Mouse (Mus musculus): Measurements from ENCODE around the gene Rpl27. TPM values are rescaled to one million over a fixed set of nuclear protein-coding genes. Genes with fewer than 3 reads are reported as not detected.
"Not testable (repeated sequence)": the region's sequence is repeated elsewhere in the genome, so short reads cannot be mapped to it uniquely, and the experiment has no call there.

The Rpl27 gene
- polyA plus RNA-seq, 1 experiment, result 2,812 TPM

- TF ChIP-seq MYOG (IDR thresholded peaks at IDR 0.05; ENCODE audit: control insufficient read depth, extremely low read depth, insufficient read length) (no peak), CEBPB (IDR thresholded peaks at IDR 0.05; ENCODE audit: low read depth) (no peak), CTCF (IDR thresholded peaks at IDR 0.05; ENCODE audit: control insufficient read depth, insufficient read depth, insufficient read length) (no peak), MYOD1 (IDR thresholded peaks at IDR 0.05; ENCODE audit: control insufficient read depth, insufficient read length, low read depth) (no peak), USF1 (IDR thresholded peaks at IDR 0.05; ENCODE audit: low read depth) (no peak), MAX (IDR thresholded peaks at IDR 0.05) (no peak), FOSL1 (IDR thresholded peaks at IDR 0.05; ENCODE audit: insufficient read depth, low read length, poor library complexity, severe bottlenecking) (no peak)
- peak overlapping the region; percentile 95 for H3K4me3 ChIP-seq (ENCODE audit: insufficient read depth, poor library complexity, severe bottlenecking)
- peaks cover 34% of the 10 kb centered on the region for H3K79me2 ChIP-seq (ENCODE audit: control insufficient read depth, insufficient read depth)
- H3K36me3 ChIP-seq (ENCODE audit: control insufficient read depth, insufficient read depth), result peaks cover 37% of the 10 kb centered on the region
- peaks cover 29% of the 10 kb centered on the region for H3K79me3 ChIP-seq (ENCODE audit: low read depth)
- H3K27me3 ChIP-seq (ENCODE audit: control insufficient read depth, insufficient read depth, insufficient read length), result no peaks in the 10 kb centered on the region
- H3ac ChIP-seq (ENCODE audit: control insufficient read depth, insufficient read length, low read depth), result peak overlapping the region; percentile 86
Measured at GRCm38 (mm10) chr11:101442760-101443159, 662 bp downstream of the Rpl27 start.

- H3K79me3 ChIP-seq (ENCODE audit: low read depth), result peaks cover 35% of the 10 kb centered on the region
- H3K4me3 ChIP-seq (ENCODE audit: insufficient read depth, poor library complexity, severe bottlenecking), result no peak overlapping the region
- H3K79me2 ChIP-seq (ENCODE audit: control insufficient read depth, insufficient read depth), result peaks cover 55% of the 10 kb centered on the region
- H3K36me3 ChIP-seq (ENCODE audit: control insufficient read depth, insufficient read depth), result peaks cover 37% of the 10 kb centered on the region
- TF ChIP-seq CTCF (IDR thresholded peaks at IDR 0.05; ENCODE audit: control insufficient read depth, insufficient read depth, insufficient read length) (no peak), MYOD1 (IDR thresholded peaks at IDR 0.05; ENCODE audit: control insufficient read depth, insufficient read length, low read depth) (no peak), MAX (IDR thresholded peaks at IDR 0.05) (no peak), CEBPB (IDR thresholded peaks at IDR 0.05; ENCODE audit: low read depth) (no peak), FOSL1 (IDR thresholded peaks at IDR 0.05; ENCODE audit: insufficient read depth, low read length, poor library complexity, severe bottlenecking) (no peak), MYOG (IDR thresholded peaks at IDR 0.05; ENCODE audit: control insufficient read depth, extremely low read depth, insufficient read length) (no peak), USF1 (IDR thresholded peaks at IDR 0.05; ENCODE audit: low read depth) (no peak)
- H3ac ChIP-seq (ENCODE audit: control insufficient read depth, insufficient read length, low read depth), result no peak overlapping the region
- H3K27me3 ChIP-seq (ENCODE audit: control insufficient read depth, insufficient read depth, insufficient read length), result no peaks in the 10 kb centered on the region
Measured at GRCm38 (mm10) chr11:101446319-101446718, 4.2 kb downstream of the Rpl27 start.

- not testable (repeated sequence) for H3K27me3 ChIP-seq (ENCODE audit: control insufficient read depth, insufficient read depth, insufficient read length); H3K4me3 ChIP-seq (ENCODE audit: insufficient read depth, poor library complexity, severe bottlenecking); H3ac ChIP-seq (ENCODE audit: control insufficient read depth, insufficient read length, low read depth)
- Histone ChIP-seq H3K36me3 (ENCODE audit: control insufficient read depth, insufficient read depth) (peaks cover 37% of the 10 kb centered on the region), H3K79me2 (ENCODE audit: control insufficient read depth, insufficient read depth) (peaks cover 61% of the 10 kb centered on the region), H3K79me3 (ENCODE audit: low read depth) (peaks cover 35% of the 10 kb centered on the region)
Measured at GRCm38 (mm10) chr11:101446860-101447259, 4.8 kb downstream of the Rpl27 start.

GRCm38 (mm10) chr11:101447786-101448185 is 5.7 kb downstream of the Rpl27 start:
- H3ac ChIP-seq (ENCODE audit: control insufficient read depth, insufficient read length, low read depth), result no peak overlapping the region
- H3K79me3 ChIP-seq (ENCODE audit: low read depth), result peaks cover 30% of the 10 kb centered on the region
- no peak overlapping the region for H3K4me3 ChIP-seq (ENCODE audit: insufficient read depth, poor library complexity, severe bottlenecking)
- no peak for TF ChIP-seq CTCF (IDR thresholded peaks at IDR 0.05; ENCODE audit: control insufficient read depth, insufficient read depth, insufficient read length)
- TF ChIP-seq MYOD1 (IDR thresholded peaks at IDR 0.05; ENCODE audit: control insufficient read depth, insufficient read length, low read depth), result no peak
- TF ChIP-seq MAX (IDR thresholded peaks at IDR 0.05), result no peak
- no peak for TF ChIP-seq USF1 (IDR thresholded peaks at IDR 0.05; ENCODE audit: low read depth)
- no peak for TF ChIP-seq FOSL1 (IDR thresholded peaks at IDR 0.05; ENCODE audit: insufficient read depth, low read length, poor library complexity, severe bottlenecking)
- TF ChIP-seq CEBPB (IDR thresholded peaks at IDR 0.05; ENCODE audit: low read depth), result no peak
- TF ChIP-seq MYOG (IDR thresholded peaks at IDR 0.05; ENCODE audit: control insufficient read depth, extremely low read depth, insufficient read length), result no peak
- peaks cover 62% of the 10 kb centered on the region for H3K79me2 ChIP-seq (ENCODE audit: control insufficient read depth, insufficient read depth)
- H3K27me3 ChIP-seq (ENCODE audit: control insufficient read depth, insufficient read depth, insufficient read length), result no peaks in the 10 kb centered on the region
- H3K36me3 ChIP-seq (ENCODE audit: control insufficient read depth, insufficient read depth), result peaks cover 35% of the 10 kb centered on the region

- Histone ChIP-seq H3K27me3 (ENCODE audit: control insufficient read depth, insufficient read depth, insufficient read length) (no peaks in the 10 kb centered on the region), H3K79me3 (ENCODE audit: low read depth) (peaks cover 29% of the 10 kb centered on the region)
- TF ChIP-seq MAX (IDR thresholded peaks at IDR 0.05), result peak; percentile 81
- TF ChIP-seq MYOD1 (IDR thresholded peaks at IDR 0.05; ENCODE audit: control insufficient read depth, insufficient read length, low read depth), result no peak
Measured at GRCm38 (mm10) chr11:101448274-101448746, 6.2 kb downstream of the Rpl27 start, which contains the start of gene Ifi35. Gene Ifi35 (plus strand): TSS chr11:101448407.

GRCm38 (mm10) chr11:101448899-101449298 is 6.8 kb downstream of the Rpl27 start:
- Histone ChIP-seq H3K27me3 (ENCODE audit: control insufficient read depth, insufficient read depth, insufficient read length) (no peaks in the 10 kb centered on the region), H3K79me3 (ENCODE audit: low read depth) (peaks cover 24% of the 10 kb centered on the region), H3K36me3 (ENCODE audit: control insufficient read depth, insufficient read depth) (peaks cover 26% of the 10 kb centered on the region), H3K4me3 (ENCODE audit: insufficient read depth, poor library complexity, severe bottlenecking) (peak overlapping the region; percentile 44), H3ac (ENCODE audit: control insufficient read depth, insufficient read length, low read depth) (peak overlapping the region; percentile 2), H3K79me2 (ENCODE audit: control insufficient read depth, insufficient read depth) (peaks cover 61% of the 10 kb centered on the region)
- TF ChIP-seq MAX (IDR thresholded peaks at IDR 0.05) (no peak), MYOG (IDR thresholded peaks at IDR 0.05; ENCODE audit: control insufficient read depth, extremely low read depth, insufficient read length) (no peak), MYOD1 (IDR thresholded peaks at IDR 0.05; ENCODE audit: control insufficient read depth, insufficient read length, low read depth) (no peak), CEBPB (IDR thresholded peaks at IDR 0.05; ENCODE audit: low read depth) (no peak), USF1 (IDR thresholded peaks at IDR 0.05; ENCODE audit: low read depth) (no peak)

More at GRCm38 (mm10) chr11:101448274-101448746, 6.2 kb downstream of the Rpl27 start, which contains the start of gene Ifi35:
- peaks cover 62% of the 10 kb centered on the region for H3K79me2 ChIP-seq (ENCODE audit: control insufficient read depth, insufficient read depth)
- H3K36me3 ChIP-seq (ENCODE audit: control insufficient read depth, insufficient read depth), result peaks cover 29% of the 10 kb centered on the region
- H3K4me3 ChIP-seq (ENCODE audit: insufficient read depth, poor library complexity, severe bottlenecking), result peak within 1 kb of the TSS; percentile 44
- H3ac ChIP-seq (ENCODE audit: control insufficient read depth, insufficient read length, low read depth), result peak within 1 kb of the TSS; percentile 52

GRCm38 (mm10) chr11:101449596-101449995 is 7.5 kb downstream of the Rpl27 start:
- not testable (repeated sequence) for H3ac ChIP-seq (ENCODE audit: control insufficient read depth, insufficient read length, low read depth); H3K27me3 ChIP-seq (ENCODE audit: control insufficient read depth, insufficient read depth, insufficient read length); H3K4me3 ChIP-seq (ENCODE audit: insufficient read depth, poor library complexity, severe bottlenecking)
- H3K36me3 ChIP-seq (ENCODE audit: control insufficient read depth, insufficient read depth), result peaks cover 19% of the 10 kb centered on the region
- H3K79me3 ChIP-seq (ENCODE audit: low read depth), result peaks cover 17% of the 10 kb centered on the region
- H3K79me2 ChIP-seq (ENCODE audit: control insufficient read depth, insufficient read depth), result peaks cover 54% of the 10 kb centered on the region

Data from C2C12 (cell line).